Mouse (Mus musculus) liver, embryonic 14.5 days (tissue): Measurements from ENCODE around the gene Ahnak. TPM values are rescaled to one million over a fixed set of nuclear protein-coding genes. Genes with fewer than 3 reads are reported as not detected.
"Not testable (repeated sequence)": the region's sequence is repeated elsewhere in the genome, so short reads cannot be mapped to it uniquely, and the experiment has no call there.

Experiments
- ATAC-seq: fragments of 200-750 bp; cut with Nextera tagmentation; 2 replicates; pipeline ENCODE4 v1.8.0; 2017; ENCODE audit warnings: moderate number of reproducible peaks, mild to moderate bottlenecking, moderate library complexity; ENCODE audit not compliant: insufficient read depth
- DNase-seq, 3 experiments: peaks; one replicate each; pipeline ENCODE4 v3.0.0-alpha.2; 2012 to 2013; ENCODE audit warnings: low read depth in 3 of 3, low spot score in 3 of 3
- H3K27ac ChIP-seq: fragments of 300-500 bp; sonication (generic); 2 replicates; pipeline ENCODE4 v1.5.1; 2014; ENCODE audit warnings: moderate library complexity, mild to moderate bottlenecking, control low read depth, inconsistent platforms
- H3K27me3 ChIP-seq: fragments of 300-500 bp; sonication (generic); 2 replicates; pipeline ENCODE4 v1.6.1; 2014; ENCODE audit warnings: mild to moderate bottlenecking, low read length, moderate library complexity; ENCODE audit not compliant: control insufficient read depth, insufficient read depth
- H3K36me3 ChIP-seq: fragments of 300-500 bp; sonication (generic); replicated peaks from 2 replicates; pipeline ENCODE4 v1.6.1; 2014; ENCODE audit warnings: low read depth; ENCODE audit not compliant: control insufficient read depth, insufficient read depth
- H3K4me1 ChIP-seq, 2 experiments: fragments of 200-500 bp in 1 of 2; fragments of 300-500 bp in 1 of 2; sonication (generic) in 1 of 2; replicated peaks; 2 replicates each; pipeline ENCODE4 v1.6.1; 2012 to 2014; ENCODE audit warnings: antibody characterized with exemption in 1 of 2, inconsistent platforms in 1 of 2, low read length in 1 of 2; ENCODE audit not compliant: control insufficient read depth in 2 of 2, insufficient read depth in 2 of 2
- H3K4me2 ChIP-seq: fragments of 300-500 bp; sonication (generic); 2 replicates; pipeline ENCODE4 v1.6.1; 2014; ENCODE audit warnings: low read depth, mild to moderate bottlenecking, control low read depth, moderate library complexity
- H3K4me3 ChIP-seq, 2 experiments: fragments of 200-500 bp in 1 of 2; fragments of 300-500 bp in 1 of 2; sonication (generic) in 1 of 2; 2 replicates each; pipeline ENCODE4 v1.5.1; 2012 to 2014; ENCODE audit warnings: low read depth in 2 of 2, low read length in 2 of 2, mild to moderate bottlenecking in 2 of 2, control low read depth in 1 of 2, inconsistent platforms in 1 of 2, moderate library complexity in 1 of 2; ENCODE audit not compliant: insufficient read depth in 1 of 2
- H3K9ac ChIP-seq: fragments of 300-500 bp; sonication (generic); replicated peaks from 2 replicates; pipeline ENCODE4 v1.6.1; 2014; ENCODE audit warnings: mild to moderate bottlenecking, control low read depth, moderate library complexity
- H3K9me3 ChIP-seq: fragments of 300-500 bp; sonication (generic); 2 replicates; pipeline ENCODE4 v1.6.1; 2016; ENCODE audit warnings: low read length, mixed read lengths; ENCODE audit not compliant: control insufficient read depth
- CTCF ChIP-seq: IDR thresholded peaks from 2 replicates; pipeline ENCODE4 v1.5.1; 2016; ENCODE audit warnings: antibody characterized with exemption, low read depth, control low read depth
- EP300 ChIP-seq: IDR thresholded peaks from 2 replicates; pipeline ENCODE4 v1.6.1; 2016; ENCODE audit warnings: antibody characterized with exemption, low read depth
- WGBS: fragments of 180-500 bp; shearing (Covaris S2); extraction: QIAGEN DNeasy Blood & Tissue Kit; methylation state at CpG from one replicate; pipeline ENCODE4 v1.1.7; 2014; ENCODE audit not compliant: insufficient replicate concordance; 5-methylcytosine and 5-hydroxymethylcytosine counted together
- polyA plus RNA-seq, 2 experiments: library from polyadenylated mRNA; depleted of rRNA in 1 of 2; stranded (reverse) in 1 of 2; unstranded in 1 of 2; fragments of >200 nt; fragmentation: Nextera tagmentation in 1 of 2; extraction: Ambion mirVana in 1 of 2; gene quantifications; 2 replicates each; pipeline versions ENCODE4 v1.2.1 to v1.2.3; 2012 to 2014

Gene Ahnak
- polyA plus RNA-seq, 2 experiments = 0.83 to 1.7 TPM

- Histone ChIP-seq H3K4me2 (peak overlapping the region; percentile 45), H3K9me3 (peaks cover 4% of the 10 kb centered on the region), H3K27me3 (no peaks in the 10 kb centered on the region), H3K27ac (peak overlapping the region; percentile 73), H3K36me3 (no peaks in the 10 kb centered on the region), H3K4me1 (peaks cover 19 to 36% of the 10 kb centered on the region in 2 experiments), H3K4me3 (no peak overlapping the region), H3K9ac (peak overlapping the region; percentile 44)
- TF ChIP-seq EP300 = peak; percentile 79
- no peak for TF ChIP-seq CTCF
- WGBS = 22% methylated on average over 9 of the region's 9 CpGs
- peak; percentile 56 to 65 (median 59) for DNase-seq
- peak; percentile 87 for ATAC-seq
Observed at GRCm38 (mm10) chr19:9050294-9051229, 61.5 kb downstream of the Ahnak start.

DNA sequence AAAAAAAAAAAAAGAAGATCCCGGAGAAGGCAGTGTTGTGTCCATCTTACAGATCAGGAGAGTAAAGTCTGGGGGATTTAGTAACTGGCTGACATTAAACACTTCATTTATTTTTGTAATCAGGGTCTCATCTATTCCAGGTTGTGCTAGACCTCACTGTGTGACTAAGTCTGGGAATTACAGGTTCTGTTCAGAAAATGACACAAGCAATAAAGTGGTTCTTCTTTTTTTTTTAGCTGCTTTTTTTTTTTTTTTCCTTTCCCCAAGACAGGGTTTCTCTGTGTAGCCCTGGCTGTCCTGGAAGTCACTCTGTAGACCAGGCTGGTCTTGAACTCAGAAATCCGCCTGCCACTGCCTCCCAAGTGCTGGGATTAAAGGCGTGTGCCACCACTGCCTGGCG is 62.9 kb downstream of the Ahnak start:
- not testable (repeated sequence) for H3K36me3 ChIP-seq, DNase-seq, H3K4me2 ChIP-seq, H3K4me3 ChIP-seq, H3K9me3 ChIP-seq, ATAC-seq, H3K27me3 ChIP-seq, H3K9ac ChIP-seq, H3K27ac ChIP-seq
- H3K4me1 ChIP-seq = peaks cover 19 to 36% of the 10 kb centered on the region in 2 experiments
- 79% methylated on average over 4 of the region's 4 CpGs for WGBS

GRCm38 (mm10) chr19:9052803-9053431 is 63.8 kb downstream of the Ahnak start:
- peaks cover 19 to 34% of the 10 kb centered on the region in 2 experiments for H3K4me1 ChIP-seq
- no peak overlapping the region for H3K4me2 ChIP-seq
- peaks cover 4% of the 10 kb centered on the region for H3K9me3 ChIP-seq
- DNase-seq (no peak), ATAC-seq (peak; percentile 38; the same call in 1 of the 2 replicates)
- H3K27me3 ChIP-seq = no peaks in the 10 kb centered on the region
- H3K9ac ChIP-seq = no peak overlapping the region
- TF ChIP-seq CTCF = no peak
- TF ChIP-seq EP300 = no peak
- H3K27ac ChIP-seq = no peak overlapping the region
- WGBS = 11% methylated on average over 6 of the region's 6 CpGs
- no peaks in the 10 kb centered on the region for H3K36me3 ChIP-seq
- H3K4me3 ChIP-seq = no peak overlapping the region

DNA sequence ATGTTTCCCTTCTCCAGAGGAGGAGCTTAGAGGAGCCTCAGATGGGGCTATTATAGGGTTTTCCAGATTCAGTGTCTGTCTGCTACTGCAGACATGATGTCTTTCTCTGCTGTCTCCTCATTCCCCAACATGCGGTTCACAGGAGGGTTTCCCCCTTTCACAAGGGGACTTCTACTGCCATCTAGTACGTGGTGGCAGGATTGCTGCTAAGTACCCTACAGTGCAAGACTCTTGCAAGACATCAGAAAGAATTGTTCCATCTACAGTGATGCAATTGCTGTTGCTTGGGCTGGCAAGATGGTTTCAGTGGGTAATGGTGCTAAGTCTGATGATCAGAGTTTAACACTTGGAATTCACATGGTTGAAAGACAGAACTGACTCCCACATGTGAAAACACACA is 66.1 kb downstream of the Ahnak start:
- Histone ChIP-seq H3K4me3 (no peak overlapping the region), H3K36me3 (no peaks in the 10 kb centered on the region), H3K27me3 (no peaks in the 10 kb centered on the region), H3K4me2 (no peak overlapping the region), H3K4me1 (peaks cover 18 to 31% of the 10 kb centered on the region in 2 experiments), H3K9ac (no peak overlapping the region), H3K9me3 (no peaks in the 10 kb centered on the region), H3K27ac (no peak overlapping the region)
- WGBS = 14% methylated on average over 2 of the region's 2 CpGs
- ATAC-seq (no peak), DNase-seq (no peak)
- TF ChIP-seq CTCF = peak; percentile 58
- TF ChIP-seq EP300 = no peak

GRCm38 (mm10) chr19:9055703-9056355 is 66.7 kb downstream of the Ahnak start:
- no peak overlapping the region for H3K27ac ChIP-seq
- WGBS = 36% methylated on average over 4 of the region's 4 CpGs
- ATAC-seq (no peak), DNase-seq (no peak)
- H3K36me3 ChIP-seq = no peaks in the 10 kb centered on the region
- TF ChIP-seq EP300 = no peak
- no peak for TF ChIP-seq CTCF
- H3K9me3 ChIP-seq = no peaks in the 10 kb centered on the region
- no peak overlapping the region for H3K9ac ChIP-seq
- H3K27me3 ChIP-seq = no peaks in the 10 kb centered on the region
- H3K4me3 ChIP-seq = no peak overlapping the region
- no peak overlapping the region for H3K4me2 ChIP-seq
- peaks cover 11 to 24% of the 10 kb centered on the region in 2 experiments for H3K4me1 ChIP-seq
